Mouse (Mus musculus): ENCODE results near the gene Ppp3ca.

Gene Ppp3ca

DNA sequence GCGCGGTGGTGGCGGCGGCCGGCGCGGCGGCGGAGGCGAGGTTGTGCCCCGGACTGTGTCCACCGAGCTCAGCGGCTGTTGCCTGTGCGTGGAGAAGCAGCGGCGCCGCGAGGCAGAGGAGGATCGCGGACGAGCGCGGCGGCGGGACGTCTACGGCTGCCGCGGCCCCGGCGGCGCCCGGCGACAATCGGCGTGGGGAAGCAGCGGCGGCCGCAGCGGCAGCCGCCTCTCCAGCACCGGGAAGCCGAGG, at the start of gene Ppp3ca:
TSS of gene Ppp3ca (plus strand) at position 15 of the 250 bp plus-strand sequence.
- no peak for DNase-seq (ENCODE audit: low spot score in 2 of 2)

DNA sequence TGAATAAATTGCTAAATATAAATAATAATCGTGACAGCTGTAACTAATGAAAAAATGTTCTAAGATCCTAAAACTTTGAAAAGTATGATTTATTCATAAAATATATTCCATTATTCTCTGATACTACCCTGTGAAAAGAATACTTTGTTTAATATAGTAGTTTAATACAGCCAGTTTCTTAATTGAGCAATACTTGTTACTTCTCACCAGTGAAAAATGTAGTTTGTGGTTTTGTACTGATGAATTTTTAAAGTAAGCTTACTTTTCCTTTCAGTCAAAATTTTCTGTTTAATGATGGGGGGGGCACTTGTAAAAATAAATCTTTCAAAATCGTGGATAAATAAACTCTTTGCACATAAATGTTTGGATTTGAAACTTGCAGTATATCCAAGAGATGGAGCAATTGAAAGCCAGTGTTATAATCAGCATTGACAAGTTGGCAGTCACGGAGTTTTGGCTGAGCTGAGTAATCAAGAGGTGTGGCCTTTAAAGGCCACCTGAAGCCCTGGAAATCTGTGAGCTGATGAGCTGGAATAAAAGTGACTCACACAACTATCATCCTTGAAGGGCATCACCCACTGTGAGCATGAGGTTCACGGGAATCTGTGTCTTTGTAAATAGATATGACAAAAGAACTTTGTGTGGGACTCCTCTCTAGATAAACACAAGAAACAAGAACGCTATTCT, 29.2 kb upstream of the Ppp3ca start:
- no peak for DNase-seq (ENCODE audit: low spot score in 2 of 2)

DNA sequence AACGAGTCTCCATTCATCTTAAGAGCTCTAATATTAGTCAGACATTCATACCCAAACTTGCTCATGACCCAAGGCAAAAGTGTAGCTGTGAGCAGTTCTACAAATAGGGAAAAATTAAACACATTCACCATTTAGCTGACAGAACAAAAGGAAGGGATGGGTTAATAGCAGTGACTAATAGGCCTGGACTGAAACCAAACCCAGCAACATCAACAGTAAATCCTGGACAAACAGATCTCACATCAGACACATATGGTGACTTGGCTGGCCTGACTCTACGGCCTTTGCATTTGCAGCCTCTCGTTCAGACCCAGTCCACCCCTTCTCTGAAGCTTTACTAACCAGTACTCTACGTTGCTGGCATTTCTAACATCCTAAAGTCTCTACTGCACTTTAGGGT, 19.0 kb upstream of the Ppp3ca start:
- no peak for DNase-seq (ENCODE audit: low spot score in 2 of 2)

DNA sequence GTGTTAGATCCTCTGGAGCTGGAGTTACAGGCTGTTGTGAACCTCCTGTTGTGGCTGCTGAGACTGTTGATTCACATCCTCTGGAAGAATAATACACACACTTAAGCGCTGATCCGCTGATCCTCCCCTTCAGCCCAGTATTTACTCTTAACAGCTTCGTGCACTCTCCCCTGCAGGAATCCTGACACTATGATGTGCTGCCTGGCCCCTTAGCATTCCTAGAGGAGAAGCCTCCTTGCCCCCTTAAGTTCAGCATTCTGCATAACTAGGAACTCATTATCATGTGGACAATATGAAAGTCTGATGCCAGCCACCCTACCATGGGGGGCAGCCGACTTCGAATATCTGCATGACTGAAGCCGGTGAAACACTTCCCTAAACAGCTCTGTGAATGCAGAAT, 18.4 kb upstream of the Ppp3ca start:
- no peak for DNase-seq (ENCODE audit: low spot score in 2 of 2)

DNA sequence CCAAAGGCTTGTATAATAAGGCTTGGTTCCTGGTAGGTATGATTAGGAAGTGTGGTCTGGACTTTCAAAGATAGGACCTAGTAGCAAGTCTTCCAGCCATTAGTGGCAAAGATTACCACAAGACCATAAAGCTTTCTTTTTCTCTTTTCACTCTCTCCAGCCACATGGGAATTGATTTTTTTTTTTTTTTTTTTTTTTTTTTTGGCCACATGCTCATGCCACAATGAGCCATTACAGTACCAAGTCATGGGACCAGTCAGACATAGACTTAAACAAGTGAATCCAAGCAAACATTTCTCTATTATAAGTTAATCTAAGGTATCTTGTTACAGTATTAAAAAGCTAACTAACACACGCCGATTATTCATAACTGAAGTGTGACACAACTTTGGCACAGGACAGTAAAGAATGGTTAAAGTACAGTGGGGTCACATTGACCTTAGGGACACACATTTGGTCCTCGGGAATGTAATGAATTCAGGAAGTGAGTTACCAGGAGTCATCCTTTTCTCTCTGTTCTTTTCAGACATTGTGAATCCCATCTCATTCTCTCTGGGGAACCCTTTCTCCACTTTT, 13.4 kb upstream of the Ppp3ca start:
- no peak for DNase-seq (ENCODE audit: low spot score in 2 of 2)

DNA sequence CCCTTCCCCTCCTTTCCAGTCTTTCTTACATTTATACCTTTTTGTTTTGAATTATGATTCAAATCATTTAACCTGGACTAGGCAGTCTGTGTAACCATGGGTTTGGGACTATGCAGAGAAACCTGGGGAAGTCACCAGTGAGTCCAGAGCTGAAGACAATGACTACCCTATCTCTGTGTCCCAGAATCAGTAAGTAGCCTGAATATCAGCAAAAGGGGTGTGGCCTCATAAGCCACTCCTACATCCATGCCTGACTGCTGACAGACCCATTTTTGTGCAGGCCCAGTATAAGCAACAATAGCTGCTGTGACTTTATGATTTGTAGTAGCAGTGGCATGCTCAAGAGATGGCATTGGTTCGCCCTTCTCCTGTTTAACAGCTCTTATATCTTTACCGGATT, 11.2 kb upstream of the Ppp3ca start:
- no peak for DNase-seq (ENCODE audit: low spot score in 2 of 2)

DNA sequence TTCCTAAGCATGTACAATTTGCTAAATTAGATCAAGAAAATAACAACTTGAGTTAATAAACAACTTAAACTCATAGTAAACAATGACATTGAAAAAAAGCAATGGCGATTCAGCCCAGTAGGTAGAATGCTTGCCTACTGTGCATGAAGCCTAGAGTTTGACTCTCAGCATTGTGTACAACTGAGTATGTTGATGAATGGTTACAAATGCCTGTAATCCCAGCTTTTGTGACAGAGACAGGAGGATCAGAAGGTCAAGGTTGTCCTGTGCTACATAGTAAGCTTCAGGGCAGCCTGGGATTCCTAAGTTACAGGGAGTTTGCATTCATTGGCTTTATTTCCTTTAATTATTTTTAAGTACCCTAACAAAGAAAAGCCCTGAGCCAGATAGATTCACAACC, 4.8 kb upstream of the Ppp3ca start:
- no peak for DNase-seq (ENCODE audit: low spot score in 2 of 2)

DNA sequence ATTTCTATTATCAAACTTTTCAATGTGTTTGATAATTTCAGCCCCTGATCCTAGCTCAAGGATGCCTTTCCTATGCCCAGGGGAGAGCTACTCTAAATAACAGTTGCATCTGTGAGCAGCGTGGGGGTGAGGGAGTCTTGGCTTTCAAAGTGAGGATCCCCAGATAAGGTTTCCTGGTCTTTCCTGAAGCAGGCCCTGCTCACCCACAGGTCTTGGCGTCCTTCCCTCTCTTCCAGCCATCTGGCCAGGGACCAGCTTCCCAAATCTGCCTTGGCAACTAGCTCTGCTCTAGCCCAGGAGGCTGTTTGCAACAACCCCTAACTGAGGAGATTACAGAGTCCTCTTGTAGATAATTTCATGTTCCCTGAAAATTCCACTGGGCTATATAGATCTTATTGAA, 1.9 kb upstream of the Ppp3ca start:
- DNase-seq (ENCODE audit: low spot score in 2 of 2) = peak; percentile 66 to 68

DNA sequence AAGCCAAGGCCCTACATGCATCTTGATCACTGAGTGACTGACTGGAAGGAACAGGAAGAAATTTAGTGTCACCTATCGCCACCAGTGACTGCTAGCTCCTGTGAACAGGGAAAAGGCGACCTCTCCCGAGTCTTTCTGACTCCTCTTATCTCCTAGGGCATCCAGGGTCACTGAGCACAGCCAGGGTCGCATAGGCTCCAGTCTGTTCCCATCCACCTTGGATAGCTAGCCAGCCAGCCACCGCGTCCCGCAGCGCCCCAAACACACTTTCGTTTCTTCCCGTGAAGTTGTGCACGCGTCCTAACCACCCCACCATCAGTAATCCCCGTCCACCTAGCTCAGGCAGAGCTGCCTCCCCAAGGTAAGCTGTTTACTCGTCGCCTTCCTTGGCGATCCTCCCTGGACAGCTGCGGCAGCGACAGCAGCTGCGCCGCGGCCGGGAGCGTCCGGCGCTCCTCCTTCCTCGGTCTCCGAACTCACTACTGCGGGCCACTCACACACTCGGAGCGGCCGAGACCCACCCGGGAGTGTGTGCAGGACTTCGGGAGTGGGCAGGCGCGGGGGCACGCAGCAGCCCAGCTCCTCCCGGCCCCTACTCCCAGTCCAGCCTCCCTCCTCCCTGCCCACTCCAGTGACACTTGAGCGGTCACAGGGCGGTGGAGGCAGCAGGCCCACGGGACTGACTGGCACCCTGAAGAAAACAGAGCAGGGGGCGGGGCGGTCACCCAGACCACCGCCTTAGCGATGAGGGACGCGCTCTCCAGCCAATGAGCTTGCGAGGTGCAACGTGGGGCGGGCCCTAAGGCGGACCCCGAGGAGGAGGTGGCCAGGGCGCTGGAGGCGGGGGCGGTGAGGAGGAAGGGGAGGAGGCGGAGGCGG, 454 bp upstream of the Ppp3ca start:
- DNase-seq (ENCODE audit: low spot score in 2 of 2) = peak; percentile 100

DNA sequence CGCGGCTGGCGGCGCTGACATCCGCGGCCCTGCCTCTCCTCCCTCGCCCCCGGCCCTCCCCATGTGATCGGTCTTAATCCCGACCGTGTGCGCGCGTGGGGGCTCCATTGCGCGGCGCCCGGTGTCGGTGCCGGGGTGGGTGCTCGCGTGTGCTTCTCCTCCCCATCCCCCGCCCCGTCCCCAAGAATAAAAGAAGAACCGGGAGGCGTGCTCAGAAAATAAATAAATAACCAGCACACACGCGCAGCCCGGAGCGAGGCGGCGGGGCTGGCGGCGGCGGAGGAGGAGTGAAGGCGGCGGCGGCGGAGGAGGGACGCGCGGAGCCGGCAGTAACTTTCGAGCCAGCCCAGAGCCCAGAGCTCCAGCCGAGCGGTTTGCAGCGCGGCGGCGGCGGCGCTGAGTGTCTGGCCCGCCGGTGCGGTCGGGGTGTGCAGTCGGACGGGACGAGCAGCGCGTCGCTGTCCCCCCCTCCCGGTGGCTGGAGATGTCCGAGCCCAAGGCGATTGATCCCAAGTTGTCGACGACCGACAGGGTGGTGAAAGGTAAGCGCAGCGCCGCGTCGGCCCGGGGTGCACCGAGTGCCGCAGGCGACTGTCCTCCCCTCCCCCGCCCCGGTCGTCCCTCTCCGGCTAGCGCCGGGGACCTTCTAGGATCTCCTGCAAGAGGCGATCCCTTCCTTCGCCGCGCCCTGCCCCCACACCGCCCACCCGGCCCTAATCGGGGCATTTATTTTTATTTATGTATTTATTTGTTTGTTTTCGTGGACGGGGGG, 622 bp downstream of the Ppp3ca start:
- peak; percentile 52 to 68 for DNase-seq (ENCODE audit: low spot score in 2 of 2)

DNA sequence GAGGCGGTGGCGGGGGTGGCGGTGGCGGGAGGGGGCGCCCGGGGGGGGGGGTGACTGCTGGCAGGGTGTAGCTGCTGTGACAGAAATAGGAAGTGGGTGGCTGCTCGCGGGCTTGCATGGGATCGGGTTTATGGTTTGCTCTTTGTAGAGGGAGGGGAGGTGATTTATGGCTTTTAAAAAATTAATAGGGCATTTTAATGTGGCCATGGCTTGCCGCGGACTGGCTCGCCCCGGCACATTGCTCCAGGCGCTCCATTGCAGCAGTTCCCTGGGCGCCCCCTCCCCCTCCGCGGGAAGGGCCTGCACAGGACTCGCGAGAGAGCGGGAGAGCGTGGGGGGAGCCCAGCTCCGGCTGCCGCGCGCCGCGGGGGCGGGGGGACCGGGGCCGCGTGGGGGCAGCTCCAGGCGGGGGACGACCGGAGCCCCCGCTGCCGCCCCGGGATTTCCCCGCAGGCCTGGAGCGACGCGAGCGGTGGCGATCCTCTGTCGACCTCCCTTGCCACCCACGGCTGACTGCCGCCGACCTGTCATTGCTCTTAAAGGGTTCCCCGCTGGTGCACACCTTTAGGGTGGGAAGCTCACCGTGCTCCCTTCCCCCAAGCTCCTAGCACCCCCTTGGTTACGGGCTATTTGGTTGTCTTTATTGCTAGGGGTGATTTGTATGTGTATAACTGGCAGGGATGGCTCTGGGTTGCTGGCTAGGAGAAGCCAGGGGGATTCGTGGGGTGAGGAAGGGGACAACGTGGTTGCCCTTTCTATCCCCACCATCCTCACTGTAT, 1.4 kb downstream of the Ppp3ca start:
- peak; percentile 80 to 86 for DNase-seq (ENCODE audit: low spot score in 2 of 2)

DNA sequence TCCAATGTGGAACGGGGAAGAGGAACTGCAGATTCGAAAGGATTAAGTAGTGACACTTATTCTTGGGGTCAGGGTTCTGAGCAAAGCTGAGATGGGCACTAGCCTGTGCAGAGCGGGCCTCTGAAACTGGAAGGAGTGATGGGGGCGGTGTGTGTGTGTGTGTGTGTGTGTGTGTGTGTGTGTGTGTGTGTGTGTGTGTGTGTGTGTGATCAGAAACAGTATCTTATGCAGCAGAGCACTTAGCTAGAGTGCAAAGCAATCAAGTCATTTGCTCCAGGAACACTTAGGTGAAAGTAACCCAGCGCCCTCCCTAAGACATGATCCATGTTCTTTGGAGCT, 2.0 kb downstream of the Ppp3ca start:
- DNase-seq (ENCODE audit: low spot score in 2 of 2) = no peak

DNA sequence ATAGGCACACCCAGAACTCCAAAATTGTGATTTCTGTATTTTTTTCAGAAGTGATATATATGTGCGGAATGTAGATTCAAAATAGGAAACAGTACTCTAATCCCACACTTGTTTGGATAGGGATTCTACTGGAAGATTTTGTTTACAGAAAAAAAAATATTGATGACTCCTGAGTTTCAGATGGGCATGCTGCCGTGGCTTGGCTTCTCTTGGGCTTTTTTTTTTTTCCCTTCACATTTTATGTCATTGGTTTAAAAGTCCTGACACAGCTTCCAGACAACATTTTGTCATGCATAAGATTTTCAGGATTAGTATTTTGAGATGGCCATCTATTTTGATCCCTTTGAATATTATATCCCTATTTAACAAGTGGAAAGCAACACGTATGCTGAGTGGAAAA, 2.9 kb downstream of the Ppp3ca start:
- DNase-seq (ENCODE audit: low spot score in 2 of 2) = no peak

DNA sequence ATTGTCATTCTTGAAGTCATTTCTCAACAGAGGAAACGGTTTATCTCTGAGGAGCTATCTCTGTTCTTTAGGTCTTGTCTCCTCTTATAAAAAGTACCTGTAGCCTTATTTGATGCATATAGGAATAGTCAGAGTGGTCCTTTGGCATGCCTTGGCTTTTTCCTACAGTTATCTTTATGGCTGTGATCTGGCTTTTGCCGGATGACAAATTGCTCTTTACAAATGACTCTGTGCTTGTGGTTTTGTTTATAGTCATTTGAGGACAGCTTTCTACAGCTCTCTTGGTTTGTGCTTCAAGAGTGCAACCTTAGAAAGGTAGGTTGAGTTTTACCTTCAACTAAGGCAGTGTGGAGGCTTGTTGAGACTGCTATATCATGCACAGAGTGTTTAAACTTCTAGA, 3.4 kb downstream of the Ppp3ca start:
- no peak for DNase-seq (ENCODE audit: low spot score in 2 of 2)

DNA sequence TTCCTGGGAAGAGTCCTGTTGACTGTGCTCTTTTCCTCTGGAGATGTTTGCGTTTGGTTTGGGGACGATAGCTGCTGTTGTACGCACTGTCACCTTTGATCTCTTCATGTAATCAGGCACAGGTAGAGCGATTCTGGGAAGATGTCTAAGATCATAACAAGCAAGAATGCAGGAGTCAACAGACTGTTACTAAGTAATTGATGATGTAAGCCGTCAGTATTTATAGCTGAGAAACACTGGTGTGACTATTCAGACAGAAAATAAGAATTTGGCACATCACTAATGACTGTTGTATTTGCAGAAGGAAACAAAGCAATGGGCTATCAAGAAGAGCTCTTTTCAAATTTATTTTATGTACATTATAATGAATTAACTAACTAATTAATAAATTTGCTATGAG, 4.6 kb downstream of the Ppp3ca start:
- DNase-seq (ENCODE audit: low spot score in 2 of 2) = no peak

DNA sequence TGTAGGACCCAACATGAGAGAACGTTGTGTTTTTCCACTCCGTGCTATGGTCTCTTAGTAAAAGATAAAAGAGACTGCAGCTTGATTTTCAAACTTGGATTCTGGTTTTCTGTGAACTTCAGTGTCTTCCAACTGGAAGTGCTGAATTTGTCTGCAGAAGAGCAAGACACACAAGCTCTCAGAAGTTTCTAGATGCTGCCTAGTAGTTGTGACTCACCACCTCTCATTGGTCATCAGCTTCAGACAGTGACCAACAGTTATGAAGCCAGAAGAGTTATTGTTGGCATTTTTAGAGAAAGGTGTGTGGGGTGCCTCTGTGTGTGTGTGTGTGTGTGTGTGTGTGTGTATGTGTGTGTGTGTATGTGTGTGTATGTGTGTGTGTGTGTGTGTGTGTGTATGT, 7.1 kb downstream of the Ppp3ca start:
- DNase-seq (ENCODE audit: low spot score in 2 of 2) = no peak

DNA sequence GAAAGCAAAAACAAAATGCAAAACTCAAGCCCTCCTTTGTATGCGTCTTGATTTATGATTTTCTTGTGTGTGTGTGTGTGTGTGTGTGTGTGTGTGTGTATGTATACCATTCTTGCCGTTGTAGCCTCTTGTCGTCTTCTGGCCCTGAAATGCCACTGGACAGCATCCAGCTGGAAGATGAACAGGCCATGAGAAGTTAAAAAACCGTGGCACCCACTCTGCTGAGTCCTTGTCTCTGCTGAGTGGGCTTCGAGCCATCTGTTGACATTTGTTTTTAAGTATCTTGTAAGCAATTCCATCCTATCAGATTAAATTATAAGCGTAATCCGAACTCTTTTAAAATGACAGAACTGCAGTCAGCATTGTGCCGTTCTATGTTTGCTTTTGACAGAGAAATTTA, 8.5 kb downstream of the Ppp3ca start:
- no peak for DNase-seq (ENCODE audit: low spot score in 2 of 2)

DNA sequence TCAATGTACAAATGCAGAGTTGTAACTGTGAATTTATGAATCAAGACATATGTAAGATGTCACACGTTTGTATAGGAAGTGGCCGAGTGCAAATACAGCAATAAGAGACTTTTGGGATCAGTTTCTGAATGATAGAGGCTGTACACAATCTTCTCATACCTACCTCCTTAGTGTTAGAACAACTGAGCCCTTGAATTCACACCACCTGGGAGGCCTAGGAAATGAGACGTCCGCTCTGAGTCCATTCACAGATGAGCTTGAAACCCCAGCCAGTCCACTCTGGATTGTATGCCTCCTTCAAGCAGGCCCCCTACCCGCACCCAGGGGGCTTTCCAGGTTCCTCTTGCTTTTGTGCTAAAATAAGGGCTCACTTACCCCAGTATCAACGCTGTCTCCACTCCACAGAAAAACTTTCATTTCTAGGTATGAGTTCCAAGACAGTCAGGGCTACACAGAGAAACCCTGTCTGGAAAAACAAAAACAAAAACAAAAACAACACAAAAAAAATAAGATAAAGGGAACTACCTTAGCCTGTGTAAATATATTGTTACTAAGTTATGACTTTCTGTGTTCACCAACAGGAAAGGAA, 10.1 kb downstream of the Ppp3ca start:
- no peak for DNase-seq (ENCODE audit: low spot score in 2 of 2)

DNA sequence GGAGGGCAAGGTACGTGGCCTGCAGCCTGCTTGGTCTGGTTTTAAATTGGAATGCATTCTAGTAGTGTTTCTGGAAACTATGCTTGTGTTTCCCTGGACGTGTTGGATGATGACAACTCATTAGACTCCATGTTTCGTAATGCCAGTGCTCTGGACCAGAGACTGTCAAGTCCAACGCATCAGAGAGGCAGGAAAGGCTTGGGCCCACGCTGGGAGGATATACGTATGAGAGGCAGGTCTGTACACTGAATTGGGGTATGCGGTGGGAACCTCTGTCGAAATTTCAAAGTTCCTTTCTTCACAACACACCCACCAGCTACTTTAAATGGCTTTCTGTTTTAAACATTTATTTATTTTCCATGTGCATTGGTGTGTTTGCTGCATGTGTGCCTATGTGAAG, 12.3 kb downstream of the Ppp3ca start:
- DNase-seq (ENCODE audit: low spot score in 2 of 2) = no peak

DNA sequence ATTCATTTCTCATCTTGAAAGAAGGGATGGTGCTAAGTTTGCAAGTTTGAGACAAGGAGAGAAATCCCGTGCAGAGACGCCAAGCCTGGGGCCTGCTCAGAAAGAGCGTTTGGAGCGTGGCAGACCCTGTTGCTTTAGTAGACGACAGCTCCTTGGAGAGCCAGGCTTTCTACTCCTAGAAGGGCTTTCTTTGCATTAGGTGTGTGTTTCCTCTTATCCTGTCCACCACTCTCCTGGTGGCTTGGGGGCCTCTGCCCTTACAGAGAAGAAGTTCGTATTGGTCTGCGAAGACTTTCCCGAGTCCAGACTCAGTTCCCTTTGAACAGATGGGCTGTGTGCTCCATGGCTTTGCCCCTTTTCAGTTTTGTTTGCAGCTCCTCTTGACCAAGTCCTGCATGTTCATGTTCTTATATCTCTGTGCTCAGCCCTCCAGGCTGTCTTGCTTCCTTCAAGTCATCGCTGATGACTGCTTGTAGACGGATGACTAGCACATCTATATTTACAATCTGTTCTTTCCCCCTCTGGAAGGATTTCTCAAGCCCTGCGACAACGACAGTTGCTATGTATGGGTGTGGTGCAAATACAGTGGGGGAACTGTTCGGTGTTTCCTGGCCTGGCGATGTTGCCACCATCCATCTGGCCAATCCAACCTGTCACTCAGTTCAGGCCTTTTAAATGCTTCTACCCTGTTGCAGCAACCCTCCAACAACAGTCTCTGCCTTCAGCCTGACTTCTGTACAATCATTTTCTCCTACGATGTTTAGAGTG, 14.5 kb downstream of the Ppp3ca start:
- DNase-seq (ENCODE audit: low spot score in 2 of 2) = no peak

DNA sequence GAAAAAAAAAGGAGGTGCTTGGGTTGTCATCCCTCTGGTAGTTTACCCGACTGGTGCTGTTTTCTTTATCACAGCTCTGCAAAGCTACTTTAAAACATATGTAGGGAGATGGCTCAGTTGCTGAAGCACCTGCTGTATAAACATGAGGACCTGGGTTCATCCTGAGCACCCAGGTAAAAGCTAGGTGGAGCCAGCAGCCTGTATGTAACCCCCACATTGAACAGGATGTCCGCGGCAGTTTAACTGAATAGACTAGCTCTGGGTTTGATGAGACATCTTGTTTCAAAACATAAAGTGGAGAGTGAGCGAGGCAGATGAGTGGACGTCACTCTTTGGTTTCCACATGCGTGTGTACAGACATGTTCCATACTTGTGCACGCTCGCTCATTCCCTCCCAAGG, 16.5 kb downstream of the Ppp3ca start:
- no peak for DNase-seq (ENCODE audit: low spot score in 2 of 2)

Measured in urinary bladder, postnatal 4 days (tissue).